Mouse (Mus musculus): Measurements from ENCODE around the gene C530008M17Rik. TPM values are rescaled to one million over a fixed set of nuclear protein-coding genes. Genes with fewer than 3 reads are reported as not detected.

Gene C530008M17Rik
- polyA plus RNA-seq, 1 experiment from 2014 or later = 25.2 TPM

- no peaks in the 10 kb centered on the region for H3K9me3 ChIP-seq (replicated peaks)
- H3K4me1 ChIP-seq = peaks cover 6% of the 10 kb centered on the region; the same call in 1 of the 2 replicates
- no peaks in the 10 kb centered on the region for H3K27me3 ChIP-seq (ENCODE audit: low read depth, poor library complexity, severe bottlenecking)
- DNase-seq (ENCODE audit: low spot score) = no peak
- peaks cover 21% of the 10 kb centered on the region for H3K36me3 ChIP-seq
- H3K4me3 ChIP-seq = no peak overlapping the region
- 91% methylated on average over 9 of the region's 9 CpGs for WGBS
- no peak overlapping the region for H3K27ac ChIP-seq
These were observed 187.6 kb downstream of the C530008M17Rik start for GRCm38 (mm10) chr5:76843851-76844419.

- H3K4me3 ChIP-seq = no peak overlapping the region
These were observed 188.4 kb downstream of the C530008M17Rik start for GRCm38 (mm10) chr5:76844618-76845186.

GRCm38 (mm10) chr5:76847106-76847505, 190.8 kb downstream of the C530008M17Rik start:
- WGBS = 77% methylated on average over 6 of the region's 6 CpGs
- Histone ChIP-seq H3K36me3 (peaks cover 33% of the 10 kb centered on the region), H3K4me1 (peaks cover 4% of the 10 kb centered on the region; the same call in 1 of the 2 replicates), H3K4me3 (no peak overlapping the region), H3K27ac (no peak overlapping the region), H3K9me3 (replicated peaks) (no peaks in the 10 kb centered on the region), H3K27me3 (ENCODE audit: low read depth, poor library complexity, severe bottlenecking) (no peaks in the 10 kb centered on the region)
- DNase-seq (ENCODE audit: low spot score) = no peak

More at GRCm38 (mm10) chr5:76844618-76845186, 188.4 kb downstream of the C530008M17Rik start:
- H3K27ac ChIP-seq = no peak overlapping the region
- H3K4me1 ChIP-seq = peaks cover 6% of the 10 kb centered on the region; the same call in 1 of the 2 replicates
- no peaks in the 10 kb centered on the region for H3K9me3 ChIP-seq (replicated peaks)
- no peak for DNase-seq (ENCODE audit: low spot score)
- WGBS = 89% methylated on average over 14 of the region's 14 CpGs
- peaks cover 24% of the 10 kb centered on the region for H3K36me3 ChIP-seq
- no peaks in the 10 kb centered on the region for H3K27me3 ChIP-seq (ENCODE audit: low read depth, poor library complexity, severe bottlenecking)

GRCm38 (mm10) chr5:76851316-76851715, 195.0 kb downstream of the C530008M17Rik start:
- no peak overlapping the region for H3K4me3 ChIP-seq
- H3K36me3 ChIP-seq = peaks cover 39% of the 10 kb centered on the region
- H3K27me3 ChIP-seq (ENCODE audit: low read depth, poor library complexity, severe bottlenecking) = peaks cover 21% of the 10 kb centered on the region
- H3K4me1 ChIP-seq = peaks cover 10% of the 10 kb centered on the region
- no peak overlapping the region for H3K27ac ChIP-seq
- no peaks in the 10 kb centered on the region for H3K9me3 ChIP-seq (replicated peaks)
- no peak for DNase-seq (ENCODE audit: low spot score)
- 87% methylated on average over 4 of the region's 4 CpGs for WGBS

GRCm38 (mm10) chr5:76853549-76853948, 197.2 kb downstream of the C530008M17Rik start:
- H3K36me3 ChIP-seq = peaks cover 48% of the 10 kb centered on the region
- peaks cover 29% of the 10 kb centered on the region for H3K4me1 ChIP-seq
- no peaks in the 10 kb centered on the region for H3K9me3 ChIP-seq (replicated peaks)
- WGBS = 22% methylated on average over 10 of the region's 10 CpGs
- DNase-seq (ENCODE audit: low spot score) = peak; percentile 94
- no peak overlapping the region for H3K27ac ChIP-seq
- H3K27me3 ChIP-seq (ENCODE audit: low read depth, poor library complexity, severe bottlenecking) = peaks cover 43% of the 10 kb centered on the region
- H3K4me3 ChIP-seq = no peak overlapping the region

GRCm38 (mm10) chr5:76855829-76856600, 199.7 kb downstream of the C530008M17Rik start:
- no peak for DNase-seq (ENCODE audit: low spot score)
- Histone ChIP-seq H3K9me3 (replicated peaks) (no peaks in the 10 kb centered on the region), H3K36me3 (peaks cover 61% of the 10 kb centered on the region), H3K4me3 (peak overlapping the region; percentile 44), H3K27me3 (ENCODE audit: low read depth, poor library complexity, severe bottlenecking) (peaks cover 51% of the 10 kb centered on the region), H3K27ac (no peak overlapping the region), H3K4me1 (peaks cover 25% of the 10 kb centered on the region)
- WGBS = 17% methylated on average over 25 of the region's 25 CpGs

GRCm38 (mm10) chr5:76857103-76858015, 201.0 kb downstream of the C530008M17Rik start:
- peak overlapping the region; percentile 44 for H3K4me3 ChIP-seq
- H3K4me1 ChIP-seq = peaks cover 25% of the 10 kb centered on the region
- H3K36me3 ChIP-seq = peaks cover 52% of the 10 kb centered on the region
- peaks cover 51% of the 10 kb centered on the region for H3K27me3 ChIP-seq (ENCODE audit: low read depth, poor library complexity, severe bottlenecking)
- peak overlapping the region; percentile 38 for H3K27ac ChIP-seq
- WGBS = 8% methylated on average over 62 of the region's 62 CpGs
- DNase-seq (ENCODE audit: low spot score) = peak; percentile 65
- H3K9me3 ChIP-seq (replicated peaks) = no peaks in the 10 kb centered on the region

- WGBS = 65% methylated on average over 13 of the region's 13 CpGs
- H3K4me1 ChIP-seq = peaks cover 25% of the 10 kb centered on the region
- no peak for DNase-seq (ENCODE audit: low spot score)
- H3K4me3 ChIP-seq = no peak overlapping the region
- H3K27ac ChIP-seq = no peak overlapping the region
- no peaks in the 10 kb centered on the region for H3K9me3 ChIP-seq (replicated peaks)
- H3K36me3 ChIP-seq = peaks cover 45% of the 10 kb centered on the region
- H3K27me3 ChIP-seq (ENCODE audit: low read depth, poor library complexity, severe bottlenecking) = peaks cover 51% of the 10 kb centered on the region
These were observed 202.1 kb downstream of the C530008M17Rik start for GRCm38 (mm10) chr5:76858444-76858843.

- Histone ChIP-seq H3K27ac (no peak overlapping the region; the same call in 1 of the 2 replicates), H3K27me3 (ENCODE audit: low read depth, poor library complexity, severe bottlenecking) (no peaks in the 10 kb centered on the region), H3K4me1 (peaks cover 11% of the 10 kb centered on the region), H3K36me3 (peaks cover 60% of the 10 kb centered on the region), H3K4me3 (no peak overlapping the region), H3K9me3 (replicated peaks) (no peaks in the 10 kb centered on the region)
- DNase-seq (ENCODE audit: low spot score) = no peak
- WGBS = 61% methylated on average over 8 of the region's 8 CpGs
These were observed 210.5 kb downstream of the C530008M17Rik start for GRCm38 (mm10) chr5:76866819-76867218.

- H3K27ac ChIP-seq = no peak overlapping the region; the same call in 1 of the 2 replicates
- 26% methylated on average over 16 of the region's 16 CpGs for WGBS
These were observed 212.5 kb downstream of the C530008M17Rik start for GRCm38 (mm10) chr5:76868693-76869286.

GRCm38 (mm10) chr5:76869553-76869952, 213.2 kb downstream of the C530008M17Rik start:
- Histone ChIP-seq H3K4me1 (peaks cover 11% of the 10 kb centered on the region), H3K9me3 (replicated peaks) (no peaks in the 10 kb centered on the region), H3K36me3 (peaks cover 69% of the 10 kb centered on the region), H3K27ac (0 out of 2 replicates have a peak overlapping the region, but pooled peaks have one; percentile 19), H3K4me3 (peak overlapping the region; percentile 43), H3K27me3 (ENCODE audit: low read depth, poor library complexity, severe bottlenecking) (no peaks in the 10 kb centered on the region)
- 52% methylated on average over 6 of the region's 6 CpGs for WGBS
- DNase-seq (ENCODE audit: low spot score) = no peak

More at GRCm38 (mm10) chr5:76868693-76869286, 212.5 kb downstream of the C530008M17Rik start:
- Histone ChIP-seq H3K9me3 (replicated peaks) (no peaks in the 10 kb centered on the region), H3K4me1 (peaks cover 11% of the 10 kb centered on the region), H3K36me3 (peaks cover 65% of the 10 kb centered on the region), H3K27me3 (ENCODE audit: low read depth, poor library complexity, severe bottlenecking) (no peaks in the 10 kb centered on the region), H3K4me3 (peak overlapping the region; percentile 43)
- no peak for DNase-seq (ENCODE audit: low spot score)
